Mouse (Mus musculus) forelimb bud, embryonic 11.5 days (tissue): ENCODE measurements around the gene Cela1.

ENCODE experiments used
- DNase-seq: peaks from one replicate; pipeline ENCODE4 v3.0.0-alpha.2; 2012; ENCODE audit warnings: low read depth, low spot score

Gene Cela1

DNA sequence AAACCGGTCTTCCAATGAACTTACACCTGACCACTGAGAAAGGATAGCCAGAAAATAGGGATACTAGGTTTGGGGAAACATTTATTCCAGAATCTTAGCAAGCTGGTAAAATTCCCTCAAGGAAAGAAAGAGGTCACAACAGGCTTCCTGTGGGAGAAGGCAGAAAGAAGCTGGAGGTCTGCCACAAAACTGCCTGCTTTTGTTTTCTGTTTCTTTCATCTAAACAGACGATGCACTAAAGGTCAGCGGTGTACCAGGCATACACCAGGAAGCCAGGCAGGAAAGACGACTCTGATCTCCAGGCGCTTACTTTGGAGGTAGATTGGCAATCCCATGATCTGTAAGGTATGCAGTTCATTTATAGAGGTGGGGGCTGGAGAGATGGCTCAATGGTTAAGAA lies 16.9 kb downstream of the Cela1 start:
- no peak for DNase-seq

DNA sequence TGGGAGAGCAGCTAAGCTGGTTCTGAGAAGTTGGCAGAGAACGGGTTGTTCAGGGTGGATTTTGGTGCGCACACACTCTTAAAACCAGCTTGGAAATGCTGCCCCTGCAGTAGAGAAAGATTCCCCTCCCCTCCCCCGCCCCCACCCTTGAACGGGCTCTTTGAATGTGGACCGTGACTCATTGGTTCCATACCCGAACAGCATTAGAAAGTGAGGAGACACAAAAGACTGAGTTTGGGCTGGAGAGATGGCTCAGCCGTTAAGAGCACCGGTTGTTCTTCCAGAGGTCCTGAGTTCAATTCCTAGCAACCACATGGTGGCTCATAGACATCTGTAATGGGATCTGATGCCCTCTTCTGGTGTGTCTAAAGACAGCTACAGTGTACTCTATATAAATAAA lies 17.7 kb downstream of the Cela1 start:
- no peak for DNase-seq

DNA sequence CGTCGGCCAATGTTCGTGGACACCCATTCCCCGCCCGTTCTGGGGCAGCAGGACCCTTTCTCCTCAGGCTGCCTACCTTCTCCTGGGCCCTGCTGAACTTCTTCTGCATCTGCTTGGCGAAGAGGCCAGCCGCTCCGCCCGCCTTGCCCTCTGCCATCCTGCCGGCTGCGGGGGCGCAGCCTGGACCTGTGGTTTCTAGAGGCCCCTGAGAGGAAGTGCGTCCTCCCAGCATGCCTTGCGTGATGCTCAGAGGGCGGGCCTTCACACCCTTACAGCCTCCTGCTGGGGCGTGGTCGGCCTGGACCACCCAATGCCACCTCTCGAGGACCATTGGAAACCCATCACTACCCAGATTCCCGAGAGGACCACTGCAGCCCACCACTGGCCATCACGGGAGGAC lies 18.4 kb downstream of the Cela1 start, which contains the start of gene Bin2:
Gene Bin2, minus strand, starts transcription at position 217 of the 400 bp plus-strand sequence.
- no peak for DNase-seq

DNA sequence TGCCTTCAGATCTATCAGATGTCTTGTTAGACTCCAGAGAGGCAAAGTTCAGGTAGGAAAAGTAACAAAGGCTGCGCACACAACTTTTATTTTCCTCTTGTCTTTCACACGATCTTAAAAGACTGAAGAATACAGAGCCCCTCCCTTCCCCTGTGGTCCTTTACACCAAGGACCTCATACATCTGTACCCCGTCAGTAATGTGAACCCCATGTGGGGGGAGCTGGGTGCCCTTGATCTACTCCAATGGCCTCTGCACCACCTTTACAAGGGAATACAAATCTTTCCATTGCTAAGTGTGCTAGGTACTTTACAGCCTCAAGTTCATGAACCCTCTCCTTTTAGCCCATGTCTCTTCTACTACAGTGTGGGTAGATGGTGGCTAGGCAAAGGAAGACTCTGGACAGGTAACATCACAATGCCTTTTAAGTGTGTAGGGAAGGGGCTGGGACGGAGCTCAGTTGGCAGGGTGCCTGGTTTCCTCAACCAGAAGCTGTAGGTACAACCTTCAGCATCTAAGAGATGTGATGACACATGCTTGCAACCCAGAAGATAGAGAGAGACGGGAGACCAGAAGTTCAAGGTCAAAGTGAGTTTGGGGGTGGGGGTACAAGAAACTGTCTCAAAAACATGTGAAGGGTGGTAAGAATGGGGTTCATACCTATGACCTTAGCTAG lies 19.7 kb downstream of the Cela1 start:
- no peak for DNase-seq

DNA sequence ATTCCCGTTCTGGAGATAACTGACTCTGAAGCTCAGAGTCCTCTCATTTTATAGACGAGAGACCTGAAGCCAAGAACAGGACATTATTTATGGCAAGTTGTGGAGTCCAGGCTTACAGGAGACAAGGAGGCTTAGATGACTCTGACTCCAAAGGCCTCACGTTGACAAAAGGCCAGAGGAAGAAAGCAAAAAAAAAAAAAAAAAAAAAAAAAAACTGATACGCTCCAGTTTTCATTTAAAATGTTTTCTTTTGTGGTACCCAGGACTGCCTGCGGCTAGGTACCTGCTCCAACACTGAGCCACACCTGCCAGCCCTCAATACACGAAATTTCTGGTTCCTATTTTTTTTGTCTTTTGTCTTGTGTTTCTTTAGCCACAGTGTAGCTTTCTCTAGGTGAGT lies 20.3 kb downstream of the Cela1 start:
- no peak for DNase-seq

DNA sequence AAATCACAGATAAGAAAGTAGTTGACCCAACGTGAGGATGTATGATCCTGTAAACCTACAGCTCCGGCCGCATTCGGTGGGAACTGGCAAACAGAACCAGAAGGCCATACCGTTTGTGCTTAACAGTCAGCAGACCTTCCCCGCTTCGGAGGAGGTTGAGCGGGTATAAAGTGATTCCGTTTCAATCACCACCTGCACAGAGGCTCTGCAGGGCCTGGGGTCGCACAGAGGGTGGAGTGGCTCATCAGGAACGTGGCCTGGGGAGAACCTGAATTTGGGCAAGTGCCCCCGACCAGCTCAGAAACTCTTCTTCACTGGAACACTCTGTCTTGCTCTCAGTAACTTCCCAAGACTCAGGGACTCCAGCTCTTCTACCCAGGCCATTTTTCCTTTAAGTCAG lies 20.9 kb downstream of the Cela1 start:
- no peak for DNase-seq

DNA sequence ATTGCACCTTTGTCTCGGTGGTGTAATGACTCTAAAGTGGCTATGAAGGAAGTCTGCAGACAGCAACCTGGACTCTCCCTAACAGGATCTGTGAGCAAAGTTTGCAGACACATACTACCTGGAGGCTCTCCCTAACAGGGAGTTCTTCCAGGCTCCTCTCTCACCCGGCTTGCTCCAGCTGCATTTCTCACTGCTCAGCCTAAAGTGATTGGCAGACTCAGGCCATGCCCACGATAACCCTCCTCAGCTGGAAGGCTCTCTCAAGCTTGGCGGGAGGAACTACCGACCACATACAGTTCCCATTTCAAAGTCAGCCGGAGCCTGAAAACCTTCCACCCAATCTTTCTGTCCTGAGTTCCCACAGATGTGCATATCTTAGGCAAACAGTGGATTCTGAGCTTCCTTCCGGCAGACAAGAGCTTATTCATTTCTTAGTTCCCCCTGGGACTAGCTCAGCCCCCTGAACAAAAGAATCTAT lies 21.5 kb downstream of the Cela1 start:
- DNase-seq: no peak

DNA sequence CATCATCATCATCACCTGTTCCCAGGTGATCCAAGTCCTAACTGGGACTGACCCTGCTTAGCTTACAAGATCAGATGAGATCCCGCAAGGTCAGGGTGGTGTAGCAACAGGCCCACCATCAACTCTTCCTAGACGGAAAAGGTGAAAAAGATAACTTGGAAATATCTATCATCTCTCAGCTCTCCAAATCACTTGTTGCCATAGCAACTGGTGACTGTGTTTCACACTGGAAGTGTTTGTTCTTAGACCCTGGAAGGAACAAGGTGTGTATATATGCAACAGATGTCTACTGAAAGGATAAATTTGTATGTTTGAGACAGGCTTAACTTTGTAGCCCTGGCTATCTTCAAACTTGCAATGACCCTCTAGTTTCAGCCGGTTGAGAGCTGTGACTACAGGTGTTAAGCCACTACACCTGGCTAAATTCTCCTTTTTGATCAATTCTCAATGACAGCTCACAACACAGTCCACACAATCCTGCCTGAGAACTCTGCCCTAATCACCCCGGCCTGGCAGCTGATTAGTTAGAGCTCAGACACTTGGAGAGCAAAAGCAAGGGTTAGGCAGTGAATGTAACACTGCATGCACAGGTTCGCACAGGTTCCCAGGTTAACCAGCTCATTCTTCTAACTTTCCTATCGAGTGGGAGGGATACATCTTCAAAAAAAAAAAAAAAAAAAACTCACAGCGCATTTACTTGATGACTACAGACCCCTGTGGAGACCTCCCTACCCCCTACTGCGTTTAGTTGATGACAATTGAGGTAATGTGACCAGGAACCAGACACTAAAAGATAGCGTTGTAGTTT lies 22.1 kb downstream of the Cela1 start:
- DNase-seq: no peak

DNA sequence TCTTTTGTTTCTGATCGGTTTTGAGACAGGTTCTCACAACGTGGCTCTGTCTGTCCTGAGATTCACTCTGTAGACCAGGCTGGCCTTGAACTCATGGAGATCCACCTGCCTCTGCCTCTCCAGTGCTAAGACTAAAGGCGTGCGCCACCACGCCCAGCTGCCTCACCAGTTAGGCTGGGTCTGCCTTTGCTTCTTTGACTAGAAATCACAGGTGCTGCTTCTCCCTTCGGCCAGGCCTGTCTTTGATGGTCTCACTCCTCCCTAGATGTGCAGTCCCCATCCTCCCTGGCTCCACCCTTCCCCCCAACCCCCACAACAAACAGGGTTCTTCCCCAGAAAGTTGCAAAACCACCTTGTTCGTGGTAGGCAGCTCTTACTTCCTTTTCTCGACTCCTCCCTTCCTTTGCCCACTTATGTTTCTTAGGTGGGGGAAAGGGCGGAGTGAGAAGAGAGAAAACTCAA lies 22.9 kb downstream of the Cela1 start:
- no peak for DNase-seq

DNA sequence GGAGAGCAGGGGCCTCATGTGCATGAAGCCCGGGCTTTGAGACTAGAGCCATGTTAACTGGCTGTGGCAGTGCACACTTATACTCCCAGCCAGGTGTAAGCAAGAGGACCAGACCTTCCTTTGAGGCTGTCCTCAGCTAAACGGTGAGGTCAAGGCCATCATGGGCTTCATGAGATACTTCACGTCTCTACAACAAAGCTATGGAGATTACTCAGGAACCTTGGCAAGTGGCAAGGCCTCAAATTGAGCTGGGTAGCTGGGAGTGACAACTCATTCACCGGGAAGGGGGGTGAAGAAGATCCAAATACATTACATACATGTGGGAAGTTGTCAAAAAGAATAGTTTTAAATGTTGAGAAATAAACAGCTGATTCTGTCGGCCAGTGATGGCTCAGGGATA lies 26.9 kb downstream of the Cela1 start:
- no peak for DNase-seq

DNA sequence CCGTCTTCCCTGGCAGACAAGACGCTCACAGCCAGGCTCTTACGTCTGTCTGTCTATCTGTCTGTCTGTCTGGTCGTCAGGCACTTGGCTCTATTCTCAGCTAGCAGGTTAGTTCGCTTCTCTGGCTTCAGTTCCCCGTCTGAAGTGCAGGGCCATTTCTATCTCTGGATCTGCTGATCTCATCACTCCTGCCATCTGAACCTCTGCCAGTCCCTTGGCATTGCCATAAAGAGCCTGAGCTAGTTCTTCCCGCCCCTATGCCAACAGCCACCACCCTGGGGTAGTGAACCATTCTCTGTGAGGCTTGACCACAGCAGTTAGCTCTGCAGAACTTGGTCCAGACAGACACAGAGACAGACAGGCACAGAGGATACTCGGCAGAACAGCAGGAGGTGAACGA lies 27.4 kb downstream of the Cela1 start:
- DNase-seq: no peak

DNA sequence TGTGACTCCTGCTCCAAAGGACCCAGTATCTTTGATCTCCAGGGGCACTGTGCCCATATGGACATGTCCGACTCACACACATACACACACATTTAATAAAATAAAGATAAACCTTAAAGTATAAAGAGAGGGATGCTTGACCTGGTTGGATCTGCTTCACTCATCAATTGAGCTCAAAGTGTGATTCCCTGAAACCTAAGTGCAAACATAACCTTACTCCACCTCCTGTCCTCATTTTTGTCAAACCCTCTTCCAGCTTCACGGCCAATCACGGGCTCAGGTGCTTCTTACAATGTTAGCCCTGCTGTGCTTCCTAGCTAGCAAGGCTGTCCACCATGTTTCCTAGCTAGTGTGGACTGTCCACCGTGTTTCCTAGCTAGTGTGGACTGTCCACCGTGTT lies 32.5 kb downstream of the Cela1 start:
- no peak for DNase-seq

DNA sequence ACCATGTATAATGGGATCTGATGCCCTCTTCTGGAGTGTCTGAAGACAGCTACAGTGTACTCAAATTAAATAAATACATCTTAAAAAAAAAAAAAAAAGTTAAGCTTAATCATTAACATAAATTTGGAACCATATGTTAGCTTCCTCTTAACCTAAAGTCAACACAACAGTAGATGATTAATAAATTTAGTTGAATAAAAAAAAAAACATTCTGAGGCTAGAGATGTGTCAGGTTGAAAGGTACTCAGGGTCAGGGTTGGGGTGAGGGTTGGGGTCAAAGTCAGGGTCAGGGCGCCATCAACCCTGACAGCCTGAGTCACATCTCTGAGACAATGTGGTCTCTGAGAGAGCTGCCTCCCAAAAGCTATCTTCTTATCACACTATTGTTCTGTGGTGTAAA lies 33.5 kb downstream of the Cela1 start:
- DNase-seq: no peak

DNA sequence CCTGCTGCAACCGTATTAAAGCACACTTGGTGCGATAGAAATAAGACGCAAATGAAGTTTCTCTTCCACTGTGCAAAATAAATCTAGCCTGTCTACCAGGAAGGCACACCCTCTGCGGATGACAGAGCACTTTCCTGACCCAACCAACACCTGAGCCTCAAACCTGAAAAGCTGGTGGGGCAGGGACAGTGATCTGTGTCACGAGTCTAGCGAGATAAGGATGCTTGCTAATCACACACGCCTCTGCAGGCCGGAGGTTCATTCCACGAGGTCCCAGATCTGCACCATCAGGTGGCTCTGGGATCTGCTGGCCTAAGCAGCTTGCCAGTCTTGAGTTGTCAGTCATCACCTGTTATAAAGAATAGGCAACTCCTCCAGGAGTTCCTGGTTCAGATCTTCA lies 36.1 kb downstream of the Cela1 start:
- DNase-seq: no peak

DNA sequence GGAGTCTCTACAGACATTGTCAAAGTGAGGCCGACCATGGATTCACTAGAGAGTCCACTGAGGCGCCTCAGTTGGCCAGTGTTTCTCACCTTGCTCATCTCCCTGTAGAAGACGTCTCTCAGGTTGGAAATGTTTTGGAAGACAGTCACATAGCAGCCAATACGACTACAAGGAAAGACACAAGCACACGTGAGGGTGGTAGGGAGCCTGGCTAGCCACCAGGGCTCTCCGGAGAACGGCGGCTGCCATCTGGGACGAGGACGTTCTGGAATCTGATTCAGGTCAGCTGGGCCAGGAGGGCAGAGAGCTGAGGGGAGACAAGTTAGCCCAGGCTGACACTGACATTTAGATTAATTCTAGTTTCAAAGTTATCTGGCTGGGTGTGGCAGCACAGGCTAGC lies 37.6 kb downstream of the Cela1 start:
- no peak for DNase-seq

DNA sequence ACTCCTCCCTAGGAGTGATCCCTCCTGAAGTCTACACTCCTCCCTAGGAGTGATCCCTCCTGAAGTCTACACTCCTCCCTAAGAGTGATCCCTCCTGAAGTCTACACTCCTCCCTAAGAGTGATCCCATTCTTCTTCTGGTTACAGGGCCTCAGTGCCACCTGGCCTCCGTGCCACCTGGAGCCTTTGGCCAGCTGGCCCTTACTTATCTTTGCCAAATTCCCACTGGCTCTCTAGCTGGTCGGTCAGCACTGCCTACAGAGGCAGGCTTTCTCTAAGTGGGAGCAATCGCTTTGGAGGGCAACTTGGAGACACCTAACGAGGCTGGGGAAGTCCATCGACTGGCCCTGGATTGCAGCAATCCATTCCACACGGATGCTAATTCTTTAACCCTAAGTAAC lies 41.6 kb downstream of the Cela1 start:
- DNase-seq: no peak

DNA sequence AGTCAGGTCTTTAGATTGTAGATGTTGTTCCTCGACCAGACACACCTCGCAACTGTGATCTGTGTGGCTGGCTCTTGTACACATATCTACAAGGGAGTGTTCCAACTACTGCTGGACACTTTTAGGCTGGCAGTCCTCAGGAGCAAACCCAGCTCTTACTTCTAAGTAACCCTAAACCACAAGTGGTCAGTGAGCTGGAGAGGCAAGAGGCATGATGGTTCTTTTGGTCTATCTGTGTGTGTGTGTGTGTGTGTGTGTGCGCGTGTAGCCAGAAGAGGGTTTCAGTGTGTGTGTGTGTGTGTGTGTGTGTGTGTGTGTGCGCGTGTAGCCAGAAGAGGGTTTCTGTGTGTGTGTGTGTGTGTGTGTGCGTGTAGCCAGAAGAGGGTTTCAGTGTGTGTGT lies 45.3 kb downstream of the Cela1 start:
- DNase-seq: no peak

DNA sequence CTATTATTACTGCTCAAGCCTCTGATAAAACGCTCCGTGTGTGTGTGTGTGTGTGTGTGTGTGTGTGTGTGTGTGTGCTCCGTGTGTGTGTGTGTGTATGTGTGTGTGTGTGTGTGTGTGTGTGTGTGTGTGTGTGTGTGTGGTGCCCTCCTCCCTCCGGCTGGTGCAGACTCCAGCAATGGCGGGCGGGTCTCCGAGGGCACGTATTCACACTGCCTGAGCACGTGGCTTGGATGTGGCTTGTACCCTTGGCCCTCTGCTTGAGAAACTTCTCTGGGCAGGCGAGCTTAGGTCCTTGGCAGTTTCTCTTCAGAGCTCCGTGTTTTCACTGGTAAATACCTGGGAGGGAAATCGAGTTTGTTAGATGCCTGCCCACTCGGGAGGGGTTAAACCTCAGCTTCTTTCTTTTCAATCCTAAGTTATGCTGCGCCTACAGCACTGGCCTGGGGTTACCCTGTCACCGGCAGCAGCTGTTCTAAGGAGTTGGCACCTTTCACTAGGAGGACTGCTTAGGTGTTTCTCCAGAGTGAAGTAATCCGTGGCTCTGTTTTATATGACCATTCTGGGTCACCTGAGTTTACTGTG lies 46.4 kb downstream of the Cela1 start:
- DNase-seq: no peak

DNA sequence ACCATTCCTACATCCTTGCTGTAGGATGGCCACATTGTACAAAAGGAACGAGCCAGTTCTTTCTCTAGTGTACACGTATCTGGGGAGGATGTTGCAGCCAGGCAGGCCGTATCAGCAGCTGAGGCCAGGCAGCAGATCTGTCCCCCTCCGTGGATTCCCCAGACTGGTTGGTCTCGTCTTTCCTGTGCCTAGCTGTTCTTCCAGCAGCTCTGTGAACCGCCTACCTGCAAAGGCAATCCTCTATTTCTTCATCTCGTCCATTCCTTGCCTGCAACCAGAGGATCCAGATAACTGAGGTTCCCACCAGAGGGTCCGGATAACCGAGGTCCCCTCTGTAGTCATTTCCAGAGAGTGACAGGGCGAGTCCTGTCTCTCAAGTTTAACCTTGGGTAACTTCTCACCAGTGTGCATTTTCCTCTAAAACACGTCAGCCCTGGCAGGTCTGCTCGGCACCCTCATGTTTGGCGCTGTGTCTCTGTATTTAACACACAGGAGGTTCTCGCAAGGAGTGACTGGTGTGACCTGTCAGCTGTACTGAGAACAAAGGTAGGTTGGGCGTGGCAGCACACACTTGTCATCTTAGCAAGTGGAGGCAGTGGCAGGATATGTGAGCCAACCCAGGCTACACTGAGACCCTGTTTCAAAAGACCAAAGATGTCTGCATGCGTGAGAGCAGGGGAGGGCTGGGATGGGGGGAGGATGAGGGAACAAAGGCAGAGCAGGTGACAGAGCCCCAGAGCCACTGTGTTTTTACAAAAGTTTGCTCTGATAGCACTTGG lies 47.6 kb downstream of the Cela1 start:
- DNase-seq: no peak

DNA sequence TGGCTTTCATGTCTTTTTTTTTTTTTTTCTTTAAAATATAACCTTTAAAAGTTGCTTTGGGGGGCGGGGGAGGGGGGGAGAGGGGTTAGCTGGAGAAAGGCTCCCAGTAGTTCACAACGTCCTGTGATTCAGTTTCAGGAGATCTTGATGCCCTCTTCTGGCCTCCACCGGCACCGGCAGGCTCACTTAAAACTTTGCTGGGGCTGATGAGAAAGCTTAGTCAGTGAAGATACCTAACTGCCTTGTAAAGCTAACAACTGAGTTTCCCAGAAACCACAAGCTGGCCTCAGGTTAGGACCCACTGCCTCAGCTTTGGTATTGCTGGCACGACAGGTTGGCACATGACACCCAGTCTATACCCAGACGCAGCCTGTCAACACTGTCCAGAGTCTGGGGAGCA lies 50.1 kb downstream of the Cela1 start:
- DNase-seq: no peak

DNA sequence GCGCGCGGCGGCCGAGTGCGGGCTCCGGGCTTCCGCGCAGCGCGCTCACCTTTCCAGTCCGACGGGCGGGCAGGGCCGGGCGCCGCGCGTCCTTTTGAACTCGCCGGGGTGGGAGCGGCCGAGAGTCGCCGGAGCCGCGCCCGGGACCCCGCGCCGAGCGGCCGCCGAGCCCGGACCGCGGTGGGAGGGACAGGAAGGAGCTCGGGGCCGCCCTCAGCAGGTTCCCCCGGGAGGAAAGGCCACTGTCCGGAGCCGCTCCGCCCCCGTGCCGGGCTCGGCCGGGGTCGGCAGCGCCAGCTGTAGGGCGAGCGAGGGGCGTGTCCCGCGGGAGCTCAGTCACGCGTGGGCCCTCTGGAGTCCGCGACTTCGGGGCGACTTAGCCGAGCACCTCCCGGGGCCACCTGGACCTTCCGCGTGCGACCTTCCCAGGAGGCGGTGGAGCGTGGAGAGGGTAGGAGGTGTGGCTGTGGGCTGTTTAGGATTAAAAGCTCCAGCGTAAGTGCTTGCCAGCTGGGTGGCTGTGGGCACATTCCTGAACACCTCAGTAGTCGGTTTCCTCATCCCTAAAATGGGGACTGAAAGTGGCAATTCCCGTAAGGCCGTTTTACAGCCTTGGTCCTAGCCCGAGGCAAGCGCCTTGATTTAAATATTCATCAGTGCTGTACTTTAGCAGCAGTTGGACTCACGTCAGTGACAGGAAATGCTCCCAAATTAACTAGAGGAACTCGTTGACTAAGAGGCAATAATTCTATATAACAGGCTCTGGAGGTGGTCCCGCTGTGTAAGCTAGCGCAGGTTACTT lies 50.8 kb downstream of the Cela1 start, which contains the start of gene Smagp:
Gene Smagp, minus strand, starts transcription at position 241 of the 802 bp plus-strand sequence.
- peak; percentile 58 for DNase-seq
